Mouse (Mus musculus): ENCODE measurements at regions not wholly inside any gene's neighbourhood (a gene's known extent, or its start where the extent isn't known, plus 50 kb on each side); places are given as distances from the start of the nearest gene placed in this dataset.

DNA sequence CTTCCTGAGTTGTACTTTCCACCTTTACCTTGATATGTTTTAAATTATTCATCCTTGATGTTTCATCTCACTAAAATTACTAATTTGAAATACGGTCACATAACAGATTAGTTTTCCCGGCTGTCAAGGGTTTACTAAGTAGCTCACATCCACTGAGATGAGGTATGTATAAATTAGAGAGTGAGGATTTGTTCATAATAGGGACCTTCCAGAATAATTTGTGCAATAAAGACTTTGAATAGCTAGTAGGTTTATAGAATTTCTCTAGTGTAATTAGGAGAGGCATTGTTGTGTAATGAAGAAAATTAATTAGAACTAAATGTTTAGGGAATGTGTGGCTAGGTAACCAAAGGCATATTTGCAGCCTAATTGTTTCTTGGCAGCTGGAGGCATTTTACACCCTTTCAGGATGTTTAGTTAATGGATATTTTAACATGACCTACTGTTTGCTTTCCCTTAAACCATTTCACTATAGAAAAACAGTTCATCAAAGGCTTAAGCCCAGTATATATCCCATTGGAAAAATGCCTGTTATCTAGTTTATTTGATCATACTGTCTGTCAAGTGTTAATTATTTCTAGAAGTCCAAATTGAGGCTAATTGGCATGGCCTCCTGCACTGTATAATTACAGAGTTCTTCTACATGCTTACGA is 70.8 kb downstream of the Mat2b start:
- Histone ChIP-seq H3K9me3 (no peaks in the 10 kb centered on the region), H3K27ac (no peak overlapping the region), H3K4me1 (peaks cover 18% of the 10 kb centered on the region), H3K4me3 (no peak overlapping the region), H3K27me3 (ENCODE audit: poor library complexity, severe bottlenecking) (peaks cover 6% of the 10 kb centered on the region; the same call in 1 of the 2 replicates), H3K36me3 (replicated peaks) (no peaks in the 10 kb centered on the region)
- DNase-seq (ENCODE audit: extremely low spot score, low spot score), result no peak
- WGBS, result 71% methylated on average over 3 of the region's 3 CpGs

DNA sequence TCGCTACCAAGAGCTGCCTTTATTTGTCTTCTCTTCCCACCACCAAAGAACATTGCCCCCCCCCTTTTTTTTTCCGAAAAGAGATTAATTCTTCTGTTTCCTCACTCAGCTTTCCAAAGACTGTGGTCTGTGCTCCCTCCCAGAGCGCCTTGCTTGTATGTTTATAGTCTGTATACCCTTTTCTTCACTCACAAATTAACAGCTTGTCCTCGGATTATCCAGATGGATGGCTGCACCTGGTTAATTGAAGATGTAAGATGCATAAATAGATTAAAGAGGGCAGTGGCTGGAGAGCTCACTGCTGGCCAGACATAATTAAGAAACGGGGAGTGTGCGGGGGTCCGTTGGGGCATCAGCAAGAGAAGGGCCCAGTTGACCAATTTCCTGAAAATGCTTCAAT is 75.0 kb downstream of the Mat2b start:
- Histone ChIP-seq H3K36me3 (replicated peaks) (no peaks in the 10 kb centered on the region), H3K27me3 (ENCODE audit: poor library complexity, severe bottlenecking) (peaks cover 6% of the 10 kb centered on the region; the same call in 1 of the 2 replicates), H3K4me1 (peaks cover 18% of the 10 kb centered on the region), H3K27ac (no peak overlapping the region), H3K9me3 (no peaks in the 10 kb centered on the region), H3K4me3 (no peak overlapping the region)
- no peak for DNase-seq (ENCODE audit: extremely low spot score, low spot score)
- WGBS, result 49% methylated on average over 7 of the region's 7 CpGs

DNA sequence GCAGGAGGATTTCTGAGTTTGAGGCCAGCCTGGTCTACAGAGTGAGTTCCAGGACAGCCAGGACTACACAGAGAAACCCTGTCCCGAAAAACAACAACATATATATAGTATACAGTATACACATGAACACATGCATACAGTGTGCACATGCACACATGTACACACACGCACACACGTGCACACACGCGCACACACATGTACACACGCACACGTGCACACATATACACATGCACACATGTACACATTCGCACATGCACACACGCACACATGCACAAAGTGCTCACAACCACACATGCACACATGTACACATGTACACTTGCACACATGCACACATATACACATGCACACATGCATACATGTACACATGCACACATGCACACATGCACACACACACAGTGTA is 92.0 kb downstream of the Mat2b start:
- Histone ChIP-seq H3K36me3 (replicated peaks) (no peaks in the 10 kb centered on the region), H3K27me3 (ENCODE audit: poor library complexity, severe bottlenecking) (no peaks in the 10 kb centered on the region), H3K27ac (no peak overlapping the region), H3K4me1 (peaks cover 16% of the 10 kb centered on the region), H3K9me3 (peaks cover 5% of the 10 kb centered on the region; the same call in 1 of the 2 replicates), H3K4me3 (no peak overlapping the region)
- DNase-seq (ENCODE audit: extremely low spot score, low spot score), result no peak
- 93% methylated on average over 9 of the region's 9 CpGs for WGBS

DNA sequence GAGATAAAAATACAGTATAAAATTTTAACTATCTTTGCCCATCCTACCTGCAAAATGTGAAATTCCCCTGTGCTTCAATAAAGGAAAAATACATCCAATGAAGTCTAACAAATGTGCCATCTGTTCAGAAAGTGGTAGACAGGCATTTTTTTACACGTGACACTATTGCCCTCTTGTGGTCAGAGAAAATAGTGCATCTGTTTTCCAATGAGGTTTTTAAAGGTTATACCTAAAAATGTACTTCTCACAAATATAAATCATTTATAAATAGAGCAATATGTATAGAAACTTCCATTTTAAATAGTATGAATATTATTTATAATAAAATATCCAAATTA is 93.5 kb downstream of the Mat2b start:
- DNase-seq (ENCODE audit: extremely low spot score, low spot score), result no peak
- Histone ChIP-seq H3K27me3 (ENCODE audit: poor library complexity, severe bottlenecking) (no peaks in the 10 kb centered on the region), H3K36me3 (replicated peaks) (no peaks in the 10 kb centered on the region), H3K27ac (no peak overlapping the region), H3K4me3 (no peak overlapping the region), H3K4me1 (peaks cover 16% of the 10 kb centered on the region), H3K9me3 (peaks cover 5% of the 10 kb centered on the region; the same call in 1 of the 2 replicates)
- 0% methylated on average over 1 of the region's 1 CpGs for WGBS

DNA sequence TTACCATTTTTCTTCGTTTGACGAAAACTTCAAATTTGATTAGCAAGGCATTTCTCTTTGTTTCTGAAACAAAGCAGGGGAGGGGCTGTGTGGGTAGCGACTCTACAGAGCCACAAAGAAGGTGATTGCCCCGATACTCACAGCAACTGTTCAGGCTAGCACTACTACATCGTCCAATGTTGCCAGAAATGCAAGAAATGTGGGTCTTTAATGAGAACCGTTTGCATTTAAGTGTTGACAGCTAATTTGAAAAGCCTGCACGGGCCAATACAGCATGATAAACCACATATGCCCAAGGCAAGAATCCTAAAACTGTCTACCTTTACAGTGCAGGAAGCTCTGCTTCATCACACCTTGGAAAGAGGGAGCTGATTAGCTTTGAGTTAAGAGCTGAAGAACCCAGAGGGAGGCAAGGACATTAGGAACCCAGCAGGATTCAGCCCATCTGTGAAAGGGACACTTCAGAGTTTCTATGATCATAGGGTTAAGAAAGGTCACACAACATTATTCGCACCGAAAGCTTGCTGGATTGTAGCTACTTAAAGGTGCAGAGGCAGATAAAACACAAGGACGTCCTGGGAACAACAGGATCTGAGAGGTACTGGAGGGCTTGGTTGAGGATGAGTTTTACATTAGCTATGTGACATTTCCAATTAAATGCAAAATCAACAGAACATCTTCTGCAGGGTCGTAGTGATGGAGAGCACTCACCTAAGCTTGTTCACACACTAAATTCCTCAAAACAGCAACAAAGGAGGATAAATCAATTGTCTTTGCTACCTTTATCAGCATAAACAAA is 94.0 kb downstream of the Mat2b start:
- H3K4me1 ChIP-seq, result peaks cover 16% of the 10 kb centered on the region
- H3K36me3 ChIP-seq (replicated peaks), result no peaks in the 10 kb centered on the region
- no peak for DNase-seq (ENCODE audit: extremely low spot score, low spot score)
- no peak overlapping the region for H3K4me3 ChIP-seq
- no peak overlapping the region for H3K27ac ChIP-seq
- WGBS, result 28% methylated on average over 11 of the region's 11 CpGs
- no peaks in the 10 kb centered on the region for H3K27me3 ChIP-seq (ENCODE audit: poor library complexity, severe bottlenecking)
- H3K9me3 ChIP-seq, result peaks cover 5% of the 10 kb centered on the region; the same call in 1 of the 2 replicates

DNA sequence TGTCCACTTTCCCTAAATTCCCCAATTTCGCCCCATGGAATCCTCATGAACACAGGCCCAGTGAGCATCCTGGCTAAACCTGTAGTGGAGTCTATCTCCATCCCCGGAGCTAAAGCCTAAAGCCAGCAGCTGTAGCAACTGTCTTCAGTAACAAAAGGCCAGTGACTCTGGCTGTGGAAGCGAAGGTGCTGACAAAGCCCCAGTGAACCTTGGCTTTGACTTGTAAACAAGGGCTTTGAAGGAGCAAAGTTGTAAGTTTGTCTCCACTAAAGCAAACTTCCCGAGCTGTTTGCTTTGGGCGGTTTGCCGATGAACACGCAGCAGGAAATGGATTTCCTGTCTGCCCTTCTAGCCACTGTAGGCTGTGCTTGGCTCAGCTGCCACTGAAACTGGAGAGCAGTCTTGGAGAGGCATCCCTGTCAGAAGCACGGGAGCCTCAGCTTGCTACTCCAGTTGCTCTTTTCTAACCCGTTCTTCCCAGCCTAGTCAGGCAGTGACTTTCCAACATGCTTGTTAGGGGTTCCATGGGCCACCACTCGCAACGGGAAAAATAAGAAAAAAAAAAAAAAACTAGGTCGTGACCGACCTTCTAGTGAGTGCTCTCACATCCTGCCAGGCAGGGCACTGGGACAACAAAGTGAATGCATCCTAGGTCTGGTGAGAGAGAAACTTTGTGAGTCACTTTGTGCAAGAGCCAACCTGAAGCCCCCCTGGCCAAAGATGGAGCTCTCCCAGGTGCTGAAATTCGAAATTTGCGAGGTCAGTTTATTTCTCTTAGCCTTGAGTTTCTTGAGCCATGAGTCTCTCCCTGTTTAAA is 94.8 kb downstream of the Mat2b start:
- H3K4me3 ChIP-seq, result no peak overlapping the region
- H3K27ac ChIP-seq, result no peak overlapping the region
- H3K9me3 ChIP-seq, result peaks cover 5% of the 10 kb centered on the region; the same call in 1 of the 2 replicates
- H3K27me3 ChIP-seq (ENCODE audit: poor library complexity, severe bottlenecking), result no peaks in the 10 kb centered on the region
- 11% methylated on average over 15 of the region's 15 CpGs for WGBS
- H3K36me3 ChIP-seq (replicated peaks), result no peaks in the 10 kb centered on the region
- H3K4me1 ChIP-seq, result peaks cover 16% of the 10 kb centered on the region
- DNase-seq (ENCODE audit: extremely low spot score, low spot score), result peak; percentile 30

DNA sequence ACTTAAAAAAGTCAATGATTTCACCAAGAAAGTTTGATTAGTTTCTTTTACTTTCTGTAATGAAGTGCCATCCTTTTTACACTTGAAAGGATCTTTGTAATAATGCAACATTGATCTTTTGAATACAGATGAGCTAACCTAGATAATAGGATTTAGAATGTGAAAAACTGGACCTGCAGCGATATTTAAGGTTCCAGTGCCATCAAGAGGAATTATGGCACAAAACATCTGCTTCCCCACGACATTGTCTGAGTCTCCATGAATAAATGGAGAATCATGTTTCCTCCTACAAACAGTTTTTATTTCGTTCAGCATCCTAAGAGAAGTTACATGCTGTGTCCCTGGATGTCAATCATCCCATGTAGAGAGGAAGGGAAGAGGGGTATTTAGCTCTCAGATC is 98.7 kb downstream of the Mat2b start:
- DNase-seq (ENCODE audit: extremely low spot score, low spot score), result no peak
- no peaks in the 10 kb centered on the region for H3K36me3 ChIP-seq (replicated peaks)
- H3K4me3 ChIP-seq, result no peak overlapping the region
- H3K4me1 ChIP-seq, result peaks cover 16% of the 10 kb centered on the region
- H3K9me3 ChIP-seq, result no peaks in the 10 kb centered on the region
- WGBS, result 44% methylated on average over 3 of the region's 3 CpGs
- H3K27me3 ChIP-seq (ENCODE audit: poor library complexity, severe bottlenecking), result no peaks in the 10 kb centered on the region
- H3K27ac ChIP-seq, result no peak overlapping the region

DNA sequence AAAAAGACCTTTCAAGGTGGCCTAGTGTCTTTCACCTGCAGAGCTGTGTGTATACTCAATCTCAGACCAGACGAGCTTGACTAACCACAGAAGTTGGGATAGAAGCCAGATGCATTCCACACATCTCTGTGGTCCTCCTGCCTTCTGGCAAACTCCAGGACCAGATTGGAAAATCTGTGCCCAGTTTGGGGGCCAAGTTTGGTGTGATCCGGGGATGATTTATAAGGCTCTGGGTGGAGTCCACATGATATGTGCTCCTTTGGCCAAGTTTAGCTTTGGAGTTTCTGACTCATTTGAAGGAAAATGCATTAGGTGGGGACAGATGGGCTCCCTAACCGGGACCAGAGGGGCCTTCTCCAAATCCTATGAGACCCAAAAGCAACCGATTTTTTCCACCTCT is 102.9 kb downstream of the Mat2b start:
- H3K27me3 ChIP-seq (ENCODE audit: poor library complexity, severe bottlenecking), result no peaks in the 10 kb centered on the region
- H3K4me3 ChIP-seq, result no peak overlapping the region
- no peak for DNase-seq (ENCODE audit: extremely low spot score, low spot score)
- no peaks in the 10 kb centered on the region for H3K9me3 ChIP-seq
- H3K36me3 ChIP-seq (replicated peaks), result no peaks in the 10 kb centered on the region
- no peak overlapping the region for H3K27ac ChIP-seq
- 90% methylated on average over 4 of the region's 4 CpGs for WGBS
- no peaks in the 10 kb centered on the region for H3K4me1 ChIP-seq

DNA sequence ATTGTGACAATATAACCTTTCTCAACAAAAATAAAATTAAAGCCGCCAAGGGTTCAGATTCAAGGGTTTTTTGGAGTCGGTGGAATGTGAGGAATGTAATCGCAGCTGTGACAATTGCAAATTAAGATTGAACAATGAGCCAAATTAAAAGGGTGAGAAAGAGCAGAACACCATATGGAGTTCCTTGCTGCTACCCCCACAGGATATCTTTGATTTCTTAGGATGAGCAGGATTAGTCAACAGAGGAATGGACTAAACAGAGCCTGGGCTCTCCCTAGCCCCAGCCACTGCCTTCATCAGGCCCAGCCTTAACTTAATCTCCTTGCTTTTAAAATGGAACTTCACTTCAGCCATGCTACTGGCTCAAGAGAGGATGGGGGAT is 121.3 kb downstream of the Mat2b start:
- Histone ChIP-seq H3K9me3 (no peaks in the 10 kb centered on the region), H3K27ac (peak overlapping the region; percentile 71), H3K27me3 (ENCODE audit: poor library complexity, severe bottlenecking) (no peaks in the 10 kb centered on the region), H3K36me3 (replicated peaks) (no peaks in the 10 kb centered on the region), H3K4me3 (no peak overlapping the region), H3K4me1 (peaks cover 28% of the 10 kb centered on the region)
- DNase-seq (ENCODE audit: extremely low spot score, low spot score), result no peak
- 9% methylated on average over 3 of the region's 3 CpGs for WGBS

DNA sequence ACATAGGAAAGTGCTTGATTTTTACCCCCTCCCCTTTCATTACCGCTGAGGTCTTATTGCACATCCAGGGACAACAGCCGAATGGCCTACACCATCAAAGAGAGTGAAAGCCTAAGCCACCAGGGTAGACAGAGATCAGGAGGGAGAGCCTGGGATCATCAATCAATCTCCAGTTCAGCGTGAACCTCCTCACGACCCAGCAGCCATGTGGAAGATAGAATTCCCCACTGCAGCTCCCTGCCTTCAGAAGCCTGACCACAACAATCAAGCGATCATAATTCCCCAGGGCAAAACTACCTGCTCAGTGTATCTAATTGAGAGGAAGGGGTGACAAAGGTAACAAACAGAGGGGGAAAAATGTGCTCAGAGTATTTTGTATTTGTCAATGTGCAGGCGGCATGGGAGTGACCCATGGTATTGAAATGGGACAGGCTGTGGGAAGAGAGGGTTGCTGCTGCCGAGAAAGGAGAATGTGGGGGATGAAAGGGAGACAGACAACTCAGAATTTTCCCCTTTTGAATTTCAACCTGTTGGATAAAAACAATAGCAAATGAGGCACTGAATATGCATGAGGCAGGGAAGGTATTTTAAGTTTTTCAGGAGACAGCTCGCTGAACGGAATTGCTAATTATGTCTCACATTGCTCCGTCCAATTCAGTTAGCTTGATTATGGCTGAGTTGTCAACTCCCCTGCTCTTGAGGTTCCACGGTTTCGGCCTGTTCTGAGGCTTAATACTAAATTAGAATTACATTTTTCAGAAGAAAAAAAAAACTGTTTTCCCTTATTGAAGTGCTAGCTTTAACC is 121.8 kb downstream of the Mat2b start:
- peak overlapping the region; percentile 25; the same call in 1 of the 2 replicates for H3K4me3 ChIP-seq

DNA sequence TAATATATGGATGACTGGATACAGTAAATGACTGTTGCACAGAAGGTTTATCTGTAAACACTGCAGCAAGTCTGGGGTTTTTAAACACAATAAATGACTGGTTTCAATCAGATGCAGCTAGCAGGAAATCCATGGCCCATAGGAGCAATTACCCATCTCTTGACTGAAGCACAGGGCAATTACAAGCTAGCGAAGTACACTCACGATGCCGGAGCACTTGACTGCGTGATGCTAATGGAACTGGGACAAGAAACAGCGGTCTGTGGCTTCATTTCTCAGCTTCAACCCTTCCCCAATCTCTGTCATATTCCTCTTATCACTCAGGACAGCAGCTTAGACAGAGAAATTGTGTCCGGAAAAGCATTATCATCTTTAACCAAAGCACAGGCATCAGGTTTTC is 132.1 kb downstream of the Mat2b start:
- H3K9me3 ChIP-seq, result no peaks in the 10 kb centered on the region
- no peak for DNase-seq (ENCODE audit: extremely low spot score, low spot score)
- H3K36me3 ChIP-seq (replicated peaks), result no peaks in the 10 kb centered on the region
- H3K27me3 ChIP-seq (ENCODE audit: poor library complexity, severe bottlenecking), result no peaks in the 10 kb centered on the region
- no peak overlapping the region for H3K4me3 ChIP-seq
- no peak overlapping the region for H3K27ac ChIP-seq
- 89% methylated on average over 6 of the region's 6 CpGs for WGBS
- no peaks in the 10 kb centered on the region for H3K4me1 ChIP-seq

More for the DNA sequence above, 121.8 kb downstream of the Mat2b start:
- H3K9me3 ChIP-seq, result no peaks in the 10 kb centered on the region
- H3K27me3 ChIP-seq (ENCODE audit: poor library complexity, severe bottlenecking), result no peaks in the 10 kb centered on the region
- DNase-seq (ENCODE audit: extremely low spot score, low spot score), result no peak
- H3K36me3 ChIP-seq (replicated peaks), result no peaks in the 10 kb centered on the region
- H3K4me1 ChIP-seq, result peaks cover 28% of the 10 kb centered on the region
- peak overlapping the region; percentile 71 for H3K27ac ChIP-seq
- WGBS, result 17% methylated on average over 12 of the region's 12 CpGs

DNA sequence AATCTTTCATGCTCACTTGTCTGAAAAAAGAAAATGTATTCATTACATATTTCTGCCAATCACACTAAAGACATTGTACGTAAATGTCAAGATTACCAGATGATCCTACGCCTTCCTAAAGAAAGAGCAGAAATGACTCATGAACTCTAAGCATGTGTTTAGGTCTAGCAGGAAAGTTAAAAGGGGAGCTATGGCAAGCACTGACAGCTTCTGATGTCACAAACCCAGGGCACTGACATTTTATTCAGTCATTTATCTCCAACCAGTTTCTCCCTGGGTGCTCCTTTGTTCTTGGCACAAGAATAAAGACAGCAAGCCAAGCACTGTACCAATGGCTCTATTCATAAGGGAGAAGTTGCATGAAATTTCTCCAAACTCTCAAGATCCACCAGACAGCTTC is 133.0 kb downstream of the Mat2b start:
- Histone ChIP-seq H3K27ac (no peak overlapping the region), H3K4me3 (no peak overlapping the region), H3K4me1 (no peaks in the 10 kb centered on the region), H3K36me3 (replicated peaks) (no peaks in the 10 kb centered on the region), H3K9me3 (no peaks in the 10 kb centered on the region), H3K27me3 (ENCODE audit: poor library complexity, severe bottlenecking) (no peaks in the 10 kb centered on the region)
- no peak for DNase-seq (ENCODE audit: extremely low spot score, low spot score)
- WGBS, result 91% methylated on average over 2 of the region's 2 CpGs

Data from forebrain, embryonic 10.5 days (tissue).